Mouse (Mus musculus): ENCODE measurements around the gene Edar.
"Not testable (repeated sequence)": the region's sequence is repeated elsewhere in the genome, so short reads cannot be mapped to it uniquely, and the experiment has no call there.

Edar gene

DNA sequence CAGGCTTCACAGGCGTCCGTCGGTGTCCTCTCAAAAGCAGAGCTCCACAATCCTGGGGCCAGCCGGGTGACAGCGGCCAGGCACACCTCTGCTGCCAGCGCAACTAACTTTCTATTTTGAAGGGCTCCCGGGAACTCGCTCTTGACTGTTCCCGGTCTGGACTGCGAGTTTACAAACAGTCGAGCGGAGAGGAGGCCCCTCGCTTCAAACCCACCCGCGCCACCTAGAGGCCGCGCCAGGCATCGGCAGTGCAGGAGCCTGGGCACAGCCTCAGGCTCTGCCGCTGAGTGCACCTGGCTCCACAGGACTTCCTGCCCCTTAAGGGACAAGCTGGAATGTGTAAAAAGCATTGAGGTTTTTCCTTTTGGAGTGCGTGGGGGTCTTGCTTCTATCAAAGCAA, at the start of gene Edar:
TSS of gene Edar (minus strand) at position 122 of the 400 bp plus-strand sequence.
- in situ Hi-C loops (cut with MboI): no loop called here

DNA sequence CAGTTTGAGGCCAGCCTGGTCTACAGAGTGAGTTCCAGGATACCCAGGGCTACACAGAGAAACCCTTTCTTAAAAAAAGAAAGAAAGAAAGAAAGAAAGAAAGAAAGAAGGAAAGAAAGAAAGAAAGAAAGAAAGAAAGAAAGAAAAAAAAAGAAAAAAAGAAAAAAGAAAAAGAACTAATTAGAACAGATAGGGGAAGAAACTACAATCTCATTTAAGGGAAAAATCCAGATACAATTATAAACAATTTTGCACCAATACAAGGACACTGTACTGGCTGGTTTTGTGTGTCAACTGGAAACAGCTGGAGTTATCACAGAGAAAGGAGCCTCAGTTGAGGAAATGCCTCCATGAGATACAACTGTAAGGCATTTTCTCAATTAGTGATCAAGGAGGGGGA, 42.7 kb upstream of the Edar start, which contains the start of gene Gm17542:
TSS of gene Gm17542 (minus strand) at position 101 of the 400 bp plus-strand sequence.
- in situ Hi-C loops (cut with MboI): not testable (repeated sequence)

DNA sequence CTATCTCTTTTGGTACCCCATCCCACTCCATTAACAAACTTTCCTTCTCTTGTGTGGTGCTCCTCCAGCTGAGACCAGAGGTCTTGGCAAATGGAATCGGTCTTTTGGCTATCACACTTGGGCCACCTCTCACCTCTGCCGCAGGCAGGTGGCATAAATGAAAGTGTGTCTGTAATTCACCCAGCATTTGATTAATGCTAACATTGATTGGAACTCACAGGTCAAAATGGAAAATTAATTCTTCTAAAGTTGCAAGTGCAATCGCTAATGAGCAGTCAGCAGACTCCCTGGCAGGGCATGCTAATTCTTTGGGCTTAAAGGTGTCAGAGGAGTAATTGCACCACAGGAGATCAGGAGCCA, 39.3 kb upstream of the Edar start:
- in situ Hi-C loops (cut with MboI): no loop called here

DNA sequence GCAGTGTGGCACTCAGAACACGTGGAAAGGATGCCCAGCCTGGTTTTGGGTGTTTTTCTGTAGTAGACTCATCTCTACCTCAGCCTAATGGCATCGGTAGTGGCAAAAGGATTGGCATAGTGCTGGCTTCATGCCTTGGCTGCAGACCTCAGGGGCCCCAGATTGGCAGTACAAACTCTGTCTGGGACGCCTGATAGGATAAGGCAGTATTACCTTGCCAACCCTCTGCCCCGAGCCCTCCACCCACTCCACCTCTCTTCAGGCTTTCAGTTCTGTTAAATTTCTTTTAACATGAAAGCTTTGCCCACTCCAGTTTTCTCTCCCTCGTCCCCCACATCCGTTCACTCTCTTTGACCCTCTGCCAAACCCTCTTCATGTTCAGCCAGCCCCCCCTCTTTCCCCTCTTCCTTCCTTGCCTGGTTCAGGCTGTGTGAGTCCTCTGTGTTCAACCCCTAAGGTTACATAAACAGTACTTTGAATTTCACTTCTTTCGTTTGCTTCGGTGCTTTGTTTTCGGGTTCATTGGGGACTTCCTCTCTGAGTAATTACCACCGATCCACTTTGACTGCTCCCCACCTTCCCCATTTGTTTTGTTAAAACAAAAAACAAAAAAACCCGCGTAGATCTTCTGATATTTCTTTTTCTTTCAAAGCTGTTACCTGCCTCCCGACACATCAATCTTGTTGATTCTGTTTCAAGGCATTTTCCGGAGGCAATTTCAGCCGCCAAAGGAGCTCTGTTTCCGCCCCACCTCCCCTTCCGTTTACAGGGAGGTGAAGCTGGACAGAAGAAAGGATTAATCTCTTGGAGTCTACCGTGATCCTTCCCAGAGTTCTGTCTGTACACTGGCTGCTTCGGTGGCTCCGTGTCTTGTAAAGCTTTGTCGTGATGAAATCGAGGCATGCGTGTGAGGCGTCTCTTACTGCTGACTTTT, 38.7 kb upstream of the Edar start:
- in situ Hi-C loops (cut with MboI): no loop called here

DNA sequence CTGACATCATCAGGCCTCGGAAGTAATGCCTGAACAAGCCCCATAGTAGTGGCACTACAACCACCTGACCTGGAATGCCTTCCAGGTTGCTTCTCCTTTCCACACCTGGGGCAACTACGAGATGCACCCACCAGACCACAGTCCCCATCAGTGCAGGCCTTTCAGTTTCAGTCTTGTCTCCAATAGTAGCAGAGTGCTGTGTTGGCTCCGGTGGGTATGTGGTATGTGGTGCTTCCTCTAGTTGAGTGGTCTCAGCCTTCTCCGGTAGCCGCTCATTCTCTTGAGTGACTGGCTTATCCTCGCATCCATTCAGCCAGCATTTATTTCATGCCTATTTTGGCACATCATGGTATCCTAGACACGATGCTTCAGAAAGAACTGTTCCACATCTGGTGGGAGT, 37.8 kb upstream of the Edar start:
- in situ Hi-C loops (cut with MboI): no loop called here

DNA sequence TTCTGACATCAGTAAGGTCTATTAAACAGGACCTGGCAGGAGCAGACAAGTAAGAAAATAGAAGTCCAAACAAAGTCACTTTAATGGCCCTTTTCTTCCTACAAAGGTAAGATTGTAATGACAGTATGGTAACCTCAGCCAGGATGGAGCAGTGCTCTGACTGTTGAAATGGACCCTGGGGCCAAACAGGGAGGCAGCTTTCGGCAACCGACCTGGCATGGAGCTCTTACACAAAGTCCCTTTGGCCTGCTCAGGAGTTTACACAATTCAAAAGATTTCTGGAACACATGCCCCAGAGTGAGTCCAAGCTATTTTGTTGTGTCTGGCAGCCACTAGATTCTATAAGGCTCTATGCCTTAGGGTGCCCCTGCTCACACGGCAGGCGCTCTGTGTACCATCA, 33.6 kb upstream of the Edar start:
- in situ Hi-C loops (cut with MboI): no loop called here

DNA sequence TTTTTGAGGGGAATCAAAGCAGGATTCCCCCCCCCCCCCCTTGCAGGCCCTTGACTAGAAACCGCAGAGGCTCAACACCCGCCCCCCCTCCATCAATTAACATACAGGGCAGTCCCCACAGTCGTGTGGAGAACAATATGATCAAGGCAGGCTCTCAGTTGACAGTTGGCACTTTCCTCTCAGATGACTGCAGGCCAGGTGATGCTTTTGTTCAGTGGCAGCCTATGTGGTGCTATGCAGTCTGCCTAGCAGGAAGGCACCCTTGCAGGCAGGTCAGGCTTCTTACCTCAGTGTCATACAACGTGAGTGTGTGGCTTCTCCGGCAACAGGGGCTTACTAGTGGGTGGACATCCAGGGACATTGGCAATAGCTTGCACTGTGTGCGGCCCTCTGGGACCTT, 25.1 kb upstream of the Edar start:
- in situ Hi-C loops (cut with MboI): no loop called here

DNA sequence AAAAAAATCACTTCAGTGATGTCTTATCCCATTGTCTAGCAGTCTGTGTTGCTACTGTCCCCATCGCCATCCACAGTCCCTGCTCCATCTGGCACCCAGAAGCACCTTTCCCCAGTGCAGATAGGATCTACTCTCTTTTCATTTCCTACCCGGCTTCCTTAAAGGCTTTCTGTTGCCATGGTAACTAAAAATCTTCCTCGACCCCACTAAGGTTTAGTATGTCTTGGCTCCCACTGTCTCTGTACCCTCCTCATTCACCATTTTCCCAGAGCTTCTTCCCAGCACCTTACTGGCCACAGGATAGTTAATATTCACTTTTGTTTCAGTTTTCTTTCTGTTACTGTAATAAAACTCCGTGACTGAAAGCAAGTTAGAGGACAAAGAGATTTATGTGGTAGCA, 24.7 kb upstream of the Edar start:
- in situ Hi-C loops (cut with MboI): no loop called here

DNA sequence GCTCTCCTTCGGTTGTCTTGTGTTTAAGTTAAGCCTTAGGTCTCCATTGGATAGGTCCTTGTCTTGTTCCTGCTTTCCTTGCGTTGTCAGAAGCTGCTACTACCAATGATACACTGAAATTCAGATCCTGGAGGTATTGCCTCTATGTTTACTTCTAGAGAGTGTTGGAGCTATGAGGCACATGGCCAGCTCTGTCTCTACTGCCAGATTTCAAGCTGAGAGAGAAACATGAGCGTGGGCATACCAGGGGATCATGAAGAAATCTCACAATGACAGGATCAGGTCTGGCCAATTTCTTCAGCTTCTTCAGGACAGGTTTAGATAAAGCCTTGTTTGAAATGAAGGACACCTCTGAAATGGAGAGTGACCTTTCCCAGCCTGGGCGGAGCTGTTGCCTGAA, 23.5 kb upstream of the Edar start:
- in situ Hi-C loops (cut with MboI): no loop called here

DNA sequence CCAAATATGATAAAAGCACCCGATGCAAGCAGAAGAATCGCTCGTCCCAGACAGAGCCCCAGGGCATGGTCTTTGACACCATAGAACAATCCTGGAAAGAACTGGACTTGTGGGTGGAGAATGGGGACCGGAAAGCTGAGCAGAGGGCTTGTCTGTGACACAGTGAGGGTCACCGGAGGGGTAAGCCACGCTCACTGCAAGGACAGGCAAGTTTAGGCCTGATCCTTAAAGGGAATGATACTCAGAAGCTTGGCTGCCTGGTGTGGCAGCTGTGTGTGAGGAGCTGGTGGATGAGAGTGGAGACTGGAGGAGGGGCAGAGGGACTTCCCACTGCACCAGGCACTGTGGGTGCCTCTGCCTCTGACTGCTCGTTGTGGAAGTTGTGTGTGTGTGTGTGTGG, 15.6 kb upstream of the Edar start:
- in situ Hi-C loops (cut with MboI): no loop called here

DNA sequence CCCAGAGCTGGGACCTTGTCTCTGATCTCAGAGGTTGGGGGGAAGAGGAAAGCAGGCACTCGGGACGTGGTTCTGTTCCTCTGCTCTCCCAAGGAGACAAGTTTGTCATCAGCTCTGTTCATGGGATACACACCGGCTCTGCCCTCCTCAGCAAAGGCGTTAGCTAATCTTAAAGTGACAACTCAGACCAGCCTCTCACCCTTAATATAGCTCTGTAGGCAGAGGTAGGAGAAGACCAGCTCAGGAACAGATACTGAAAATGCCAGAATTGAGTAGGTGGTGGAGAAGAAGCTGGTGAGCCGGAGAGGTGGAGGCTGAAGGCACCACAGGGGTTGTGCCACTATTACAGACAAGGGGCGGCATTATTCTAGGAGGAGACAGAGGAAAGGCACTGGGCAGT, 3.8 kb upstream of the Edar start:
- in situ Hi-C loops (cut with MboI): no loop called here

DNA sequence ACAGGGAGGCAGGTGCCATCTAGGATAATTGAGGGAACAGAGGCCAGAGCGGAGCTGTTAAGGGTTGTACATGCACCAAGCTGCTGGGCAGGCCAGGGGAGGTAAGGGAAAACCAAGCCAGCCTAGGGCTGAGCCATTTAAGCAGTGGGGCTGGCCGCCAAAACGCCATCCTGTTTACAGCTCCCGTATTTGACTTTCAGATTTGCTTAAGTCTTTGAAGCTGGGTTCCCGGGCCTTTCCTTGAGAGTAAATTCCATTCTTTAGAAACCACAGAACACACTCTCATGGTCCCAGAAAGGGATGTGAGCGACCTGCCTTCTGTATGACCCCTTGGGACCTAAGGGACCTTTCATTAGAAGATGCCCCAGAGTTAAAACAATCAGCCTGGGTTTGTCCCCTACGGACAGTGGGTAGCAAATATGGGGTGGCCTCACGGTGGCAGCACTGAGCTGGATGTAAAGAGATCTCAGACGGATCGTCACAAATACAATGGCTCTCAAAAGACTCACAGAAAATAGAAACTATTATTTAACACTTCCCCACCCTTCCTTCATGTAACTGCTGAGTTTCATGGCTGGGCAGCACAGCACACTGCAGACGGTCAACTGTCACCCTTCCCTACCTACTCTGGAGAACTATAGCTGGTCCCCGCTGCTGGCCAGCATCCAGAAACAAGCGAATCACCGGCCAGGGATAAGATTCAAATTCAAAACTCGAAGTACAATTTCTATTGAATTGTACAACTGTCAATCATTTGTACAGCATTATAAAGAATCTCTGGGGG, 2.0 kb downstream of the Edar start:
- in situ Hi-C loops (cut with MboI): no loop called here

DNA sequence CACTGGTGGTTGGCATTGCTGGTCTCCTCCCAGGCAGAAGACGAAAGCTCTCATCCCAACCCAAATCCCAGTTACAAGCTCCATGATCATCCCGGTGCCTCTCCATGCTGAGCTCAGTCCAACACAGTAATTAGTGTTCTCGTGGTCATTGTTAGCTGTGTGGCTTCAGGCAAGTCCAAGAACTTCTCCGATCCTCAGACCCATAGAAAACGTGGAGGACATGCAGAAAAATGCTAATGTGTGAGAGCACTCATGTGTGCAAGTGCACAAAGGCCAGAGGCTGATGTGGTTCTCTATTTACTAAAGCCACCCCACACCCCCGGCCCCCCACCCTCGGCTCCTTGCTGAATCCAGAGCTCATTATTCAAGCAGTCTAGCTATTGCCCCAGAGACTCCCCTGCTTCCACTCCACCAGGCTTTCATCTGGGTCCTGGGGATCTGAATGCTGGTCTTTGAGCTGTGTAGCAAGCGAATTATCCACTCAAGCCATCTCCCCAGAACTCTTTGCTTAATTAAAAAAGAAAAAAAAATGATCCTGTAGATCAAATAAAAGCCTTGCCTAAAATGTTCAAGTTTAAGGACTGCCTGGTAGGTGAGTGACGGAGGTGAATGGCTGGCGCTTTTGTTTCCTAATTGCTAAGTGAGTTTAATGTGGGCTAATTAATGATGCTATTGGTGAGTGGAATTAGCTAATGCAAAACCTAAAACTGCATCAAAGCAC, 2.7 kb downstream of the Edar start:
- in situ Hi-C loops (cut with MboI): no loop called here

DNA sequence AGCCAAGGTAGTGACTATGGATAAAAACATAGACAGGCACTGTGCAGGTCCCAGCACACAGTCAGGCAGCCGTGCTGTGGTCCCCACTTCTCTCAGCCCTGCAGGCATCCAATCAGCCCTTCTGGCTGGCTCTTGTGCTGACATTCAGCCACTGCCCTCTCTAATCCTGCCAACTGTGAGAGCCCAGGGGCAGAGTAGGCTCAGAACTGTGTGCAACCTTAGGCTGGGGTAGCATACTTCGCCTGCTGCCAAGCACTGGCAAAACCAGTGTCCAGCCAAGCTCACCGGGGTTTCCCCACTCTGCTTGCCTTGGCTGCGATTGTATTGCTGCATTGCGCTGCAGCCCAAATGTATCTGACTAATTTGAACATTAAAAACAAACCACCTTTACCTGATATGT, 11.6 kb downstream of the Edar start:
- in situ Hi-C loops (cut with MboI): no loop called here

DNA sequence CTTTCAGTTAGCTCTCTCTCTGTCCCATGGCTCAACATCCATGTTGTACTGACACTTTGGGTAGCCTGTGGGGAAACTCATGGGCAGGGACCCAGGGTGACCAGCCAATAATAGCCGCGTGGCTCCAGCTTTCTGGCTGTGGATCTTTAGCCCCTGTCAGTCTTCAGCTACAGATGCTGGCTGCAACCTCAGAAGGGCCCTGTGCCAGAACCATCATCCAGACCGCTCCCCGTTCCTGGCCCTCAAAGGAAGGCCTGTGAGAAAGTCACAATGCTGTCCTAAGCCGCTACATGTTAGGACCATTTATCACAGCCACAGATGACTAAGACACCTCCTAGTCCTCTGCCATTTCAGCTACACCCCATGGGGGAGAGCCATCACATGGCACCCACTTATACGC, 12.0 kb downstream of the Edar start:
- in situ Hi-C loops (cut with MboI): no loop called here

DNA sequence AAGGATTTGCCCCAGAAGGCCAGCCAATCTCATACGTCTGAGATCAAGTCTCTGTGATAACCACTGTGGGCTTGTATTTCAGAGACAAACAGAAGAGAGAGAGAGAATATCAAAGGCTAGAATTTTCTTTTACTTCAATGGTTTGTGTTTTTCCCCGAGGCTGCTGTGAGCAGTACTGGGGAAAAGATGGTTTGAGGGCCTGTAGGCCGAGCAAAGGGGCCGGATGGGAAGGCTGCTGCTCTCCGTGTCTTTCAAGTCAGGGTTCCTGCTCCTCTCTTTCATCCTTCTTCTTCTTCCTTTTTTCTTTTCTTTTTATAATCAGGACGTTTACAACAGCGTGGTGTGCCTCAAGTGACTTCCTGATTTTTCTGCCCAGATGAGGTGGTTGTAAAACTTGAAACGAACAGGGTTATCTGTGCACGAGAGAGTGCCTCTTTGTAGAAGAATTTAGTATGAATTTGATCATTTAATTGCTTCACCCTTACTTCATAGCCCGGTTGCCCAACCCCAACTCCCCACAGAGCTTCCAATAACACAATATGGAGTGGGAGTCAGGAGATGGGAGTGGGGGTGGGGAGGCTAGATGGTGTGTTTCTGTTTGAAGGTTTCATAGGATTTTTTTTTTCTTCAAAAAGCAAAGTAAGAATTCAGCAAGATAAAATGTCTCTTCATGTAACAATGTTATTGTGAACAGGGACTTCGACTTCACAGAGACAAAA, 16.0 kb downstream of the Edar start:
- in situ Hi-C loops (cut with MboI): no loop called here

DNA sequence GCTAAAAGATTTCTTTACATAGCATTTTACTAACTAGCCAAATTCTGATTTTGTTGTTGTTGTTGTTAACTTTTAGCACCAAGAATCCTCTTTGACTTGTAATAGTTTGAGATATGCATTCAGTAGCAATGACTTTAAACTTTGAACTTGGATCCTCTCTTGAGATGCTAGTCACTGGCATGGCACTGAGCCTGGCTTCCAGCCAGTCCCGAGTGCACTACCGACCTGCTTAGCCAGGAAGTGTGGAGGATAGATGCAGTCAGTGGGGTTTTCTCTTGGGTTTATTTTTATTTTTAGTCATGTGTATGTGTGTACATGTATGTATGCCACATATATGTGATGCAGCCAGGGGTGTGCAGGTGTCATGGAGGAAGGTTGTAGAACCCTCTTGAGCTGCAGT, 17.7 kb downstream of the Edar start:
- in situ Hi-C loops (cut with MboI): no loop called here

DNA sequence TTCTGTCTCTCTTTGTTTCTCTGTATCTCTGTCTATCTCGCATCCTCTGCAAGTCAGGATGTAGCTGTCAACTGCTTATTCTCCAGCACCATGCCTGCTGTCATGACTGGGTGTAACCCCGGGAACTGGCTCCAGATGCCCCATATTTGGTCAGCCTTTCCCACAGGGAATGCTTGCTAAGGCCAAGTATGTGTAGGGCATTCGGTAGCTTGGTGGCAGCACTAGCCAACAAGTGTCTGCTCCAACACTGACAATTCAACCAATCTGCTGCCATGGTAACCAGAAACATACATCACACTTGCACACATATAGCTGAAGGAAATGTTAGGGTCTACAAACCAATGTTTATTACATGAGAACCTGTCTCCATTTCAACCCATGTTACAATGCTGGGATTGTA, 21.8 kb downstream of the Edar start:
- in situ Hi-C loops (cut with MboI): no loop called here

DNA sequence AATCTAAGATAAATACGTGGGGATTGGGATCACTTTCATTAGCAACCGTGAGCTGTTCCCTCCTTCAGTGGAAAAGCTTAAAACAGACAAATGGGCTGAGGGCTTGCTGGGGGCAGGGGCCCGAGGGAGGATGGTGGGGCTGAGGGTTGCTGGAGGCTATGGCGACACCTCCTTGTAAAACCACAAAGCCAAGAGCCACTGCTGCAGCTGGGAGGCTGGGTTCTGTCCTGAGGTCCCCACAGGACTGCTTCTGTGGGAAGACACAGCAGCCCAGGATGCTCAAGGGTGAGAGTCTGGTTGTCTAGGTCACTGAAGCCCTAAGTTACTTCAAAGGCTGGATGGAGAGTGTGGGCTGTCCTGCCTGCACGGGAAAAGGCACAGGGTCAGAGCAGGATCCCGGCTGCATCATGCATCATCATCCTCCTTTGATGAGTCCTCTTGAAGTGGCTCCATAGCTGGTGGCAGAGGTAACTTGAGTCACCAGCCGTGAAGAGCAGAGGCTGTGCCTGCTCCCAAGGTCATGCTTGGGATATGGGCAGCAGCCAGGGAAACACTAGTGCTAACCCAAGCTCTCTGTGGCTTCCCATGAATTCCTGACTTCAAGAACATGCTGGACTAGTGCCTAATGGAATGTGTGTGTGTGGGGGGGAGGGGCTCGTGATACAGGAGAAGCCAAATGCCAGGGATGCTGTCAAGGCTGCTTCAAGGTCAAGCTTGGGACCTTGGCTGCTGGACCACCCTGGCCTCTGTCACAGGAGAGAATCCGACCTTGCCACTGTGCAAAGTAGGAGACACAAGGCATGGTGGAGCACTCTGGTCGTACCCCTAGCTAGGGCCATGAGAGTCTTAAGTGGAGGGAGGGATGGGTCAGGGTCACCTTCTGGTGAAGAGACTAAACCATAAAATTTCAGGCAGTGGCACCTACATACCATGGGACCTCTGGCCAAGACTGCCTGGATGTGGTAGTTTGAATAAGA, 22.7 kb downstream of the Edar start:
- in situ Hi-C loops (cut with MboI): no loop called here

DNA sequence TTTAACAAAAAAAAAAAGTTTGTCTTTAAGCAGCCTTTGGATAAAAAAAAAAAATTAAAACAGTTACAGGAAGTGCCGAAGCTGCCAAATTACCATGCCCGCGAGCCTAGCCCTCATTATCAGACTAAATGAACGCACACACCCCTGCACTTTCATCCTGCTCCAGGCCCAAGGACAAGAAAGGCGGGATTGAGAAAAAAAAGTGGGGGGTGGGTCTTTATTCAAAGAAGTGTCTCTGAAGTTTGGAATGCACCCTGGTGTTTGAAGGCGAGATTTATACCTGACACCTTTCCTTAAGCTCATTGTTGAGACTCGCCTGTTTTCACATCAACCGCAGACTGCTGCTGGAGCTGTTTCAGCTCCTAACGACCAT, 23.4 kb downstream of the Edar start:
- in situ Hi-C loops (cut with MboI): no loop called here
